Mouse (Mus musculus) spleen, adult 2 months (tissue): ENCODE data around the gene Prx.

Experiments used
- CTCF ChIP-seq: fragments of 200-500 bp; IDR thresholded peaks from 2 replicates; pipeline ENCODE4 v1.5.1; 2011; ENCODE audit warnings: mild to moderate bottlenecking, inconsistent platforms; ENCODE audit not compliant: insufficient read depth, insufficient read length, insufficient replicate concordance; ENCODE audit errors: extremely low read depth
- POLR2A ChIP-seq: fragments of 200-500 bp; IDR thresholded peaks from 2 replicates; pipeline ENCODE4 v1.6.1; 2011; ENCODE audit warnings: low read depth, low read length, inconsistent platforms

- TF ChIP-seq POLR2A (no peak), CTCF (peak; percentile 31; the same call in 1 of the 2 replicates)
Observed at GRCm38 (mm10) chr7:27474490-27474954, 24.6 kb upstream of the Prx start.
